Mouse (Mus musculus) spleen, embryonic (tissue): ENCODE results near the gene Phf10.
"Not testable (repeated sequence)": the region's sequence is repeated elsewhere in the genome, so short reads cannot be mapped to it uniquely, and the experiment has no call there.

ENCODE experiments used
- CTCF ChIA-PET: fragments of 350-600 bp; sonication (Branson Sonifier 250); formaldehyde crosslinking; loops from one replicate; lab custom pipeline; 2022; lab: Charles Lee

Phf10 gene

GRCm38 (mm10) chr17:14960951-14961556, at the start of gene Phf10:
TSS of gene Phf10 (minus strand) at chr17:14961273.
- CTCF ChIA-PET = not testable (repeated sequence)

- CTCF ChIA-PET = not testable (repeated sequence)
These were observed 48.8 kb upstream of the Phf10 start, which contains the start of gene Gm3435 for GRCm38 (mm10) chr17:15009706-15010413. TSS of gene Gm3435 (plus strand) at chr17:15010176.

GRCm38 (mm10) chr17:15009088-15009487, 48.0 kb upstream of the Phf10 start:
- CTCF ChIA-PET = not testable (repeated sequence)

- CTCF ChIA-PET = not testable (repeated sequence)
These were observed 39.0 kb upstream of the Phf10 start for GRCm38 (mm10) chr17:15000047-15000446.

- CTCF ChIA-PET = not testable (repeated sequence)
These were observed 33.1 kb upstream of the Phf10 start for GRCm38 (mm10) chr17:14994140-14994539.

- CTCF ChIA-PET = not testable (repeated sequence)
These were observed 32.2 kb upstream of the Phf10 start for GRCm38 (mm10) chr17:14993139-14993832.

GRCm38 (mm10) chr17:14992522-14993138, 31.6 kb upstream of the Phf10 start:
- CTCF ChIA-PET = not testable (repeated sequence)

GRCm38 (mm10) chr17:14990116-14990702, 29.1 kb upstream of the Phf10 start:
- CTCF ChIA-PET = not testable (repeated sequence)

- CTCF ChIA-PET = not testable (repeated sequence)
These were observed 17.4 kb upstream of the Phf10 start, which contains the start of the genes 9030025P20Rik and Gm3417 for GRCm38 (mm10) chr17:14978362-14979038. TSS of gene 9030025P20Rik (plus strand) at chr17:14978468. TSS of gene Gm3417 (minus strand) at chr17:14978790.

GRCm38 (mm10) chr17:14977718-14978361, 16.8 kb upstream of the Phf10 start:
- CTCF ChIA-PET = not testable (repeated sequence)

GRCm38 (mm10) chr17:14968373-14968913, 7.4 kb upstream of the Phf10 start:
- CTCF ChIA-PET = not testable (repeated sequence)

GRCm38 (mm10) chr17:14961557-14962154, 583 bp upstream of the Phf10 start:
- CTCF ChIA-PET = not testable (repeated sequence)

- CTCF ChIA-PET = interaction anchor here (0.8 kb wide), 1 partner anchor 17 kb away, joined by 4 read pairs; the partner anchor contains the start of genes 1600012H06Rik and Wdr27
These were observed 553 bp downstream of the Phf10 start for GRCm38 (mm10) chr17:14960520-14960919.

- CTCF ChIA-PET = interaction anchor here (0.8 kb wide), 1 partner anchor 16 kb away, joined by 4 read pairs; the partner anchor contains the start of genes 1600012H06Rik and Wdr27
These were observed 1.1 kb downstream of the Phf10 start for GRCm38 (mm10) chr17:14959979-14960378.

- CTCF ChIA-PET = no interaction called here
These were observed 2.3 kb downstream of the Phf10 start for GRCm38 (mm10) chr17:14958686-14959327.

GRCm38 (mm10) chr17:14953452-14953851, 7.6 kb downstream of the Phf10 start:
- CTCF ChIA-PET = no interaction called here

GRCm38 (mm10) chr17:14949161-14949827, 11.8 kb downstream of the Phf10 start:
- CTCF ChIA-PET = no interaction called here

GRCm38 (mm10) chr17:14944551-14944950, 16.5 kb downstream of the Phf10 start:
- CTCF ChIA-PET = interaction anchor here (1.7 kb wide), 1 partner anchor 16 kb away, joined by 4 read pairs; no protein-coding TSS in a partner anchor
